Mouse (Mus musculus): Measurements from ENCODE around the gene Cfap52. TPM values are rescaled to one million over a fixed set of nuclear protein-coding genes. Genes with fewer than 3 reads are reported as not detected.

The Cfap52 gene
- total RNA-seq, 2 experiments from 2014 or later, result not detected

Other genes with a start within 250 kb of the Cfap52 start
- gene Glp2r, start 194.5 kb downstream of the Cfap52 start, total RNA-seq (2021), result not detected
- gene Gsg1l2, start 191.0 kb downstream of the Cfap52 start, total RNA-seq (2021), result not detected
- 100 to 1,000 TPM; 216 to 229 TPM for gene Dhrs7c, start 167.5 kb downstream of the Cfap52 start, total RNA-seq (2021)
- gene Usp43, start 43.5 kb downstream of the Cfap52 start, total RNA-seq (2021), result 1 to 10 TPM; 6.4 to 8.1 TPM
- 10 to 100 TPM; 30.1 to 31.8 TPM for gene Stx8, start 542 bp upstream of the Cfap52 start, total RNA-seq (2021)